Mouse (Mus musculus): ENCODE results near the gene Eml1. TPM values are rescaled to one million over a fixed set of nuclear protein-coding genes. Genes with fewer than 3 reads are reported as not detected.

Eml1 gene
- polyA plus RNA-seq, 1 experiment from 2014 or later = 41.9 TPM

- Histone ChIP-seq H3K4me3 (no peak overlapping the region), H3K4me2 (replicated peaks) (no peak overlapping the region), H3K9me3 (no peaks in the 10 kb centered on the region), H3K27ac (no peak overlapping the region), H3K9ac (no peak overlapping the region), H3K36me3 (peaks cover 39% of the 10 kb centered on the region), H3K4me1 (no peaks in the 10 kb centered on the region), H3K27me3 (no peaks in the 10 kb centered on the region)
- no peak for ATAC-seq (ENCODE audit: low FRiP score, low read depth)
- WGBS = 81% methylated on average over 7 of the region's 7 CpGs
Observed at GRCm38 (mm10) chr12:108579156-108579871, 208.6 kb downstream of the Eml1 start.

GRCm38 (mm10) chr12:108583775-108584174 lies 213.0 kb downstream of the Eml1 start:
- no peaks in the 10 kb centered on the region for H3K4me1 ChIP-seq
- 85% methylated on average over 1 of the region's 1 CpGs for WGBS

More at GRCm38 (mm10) chr12:108583775-108584174, 213.0 kb downstream of the Eml1 start:
- Histone ChIP-seq H3K4me3 (no peak overlapping the region), H3K36me3 (peaks cover 42% of the 10 kb centered on the region), H3K27me3 (no peaks in the 10 kb centered on the region), H3K9ac (no peak overlapping the region), H3K9me3 (no peaks in the 10 kb centered on the region), H3K4me2 (replicated peaks) (no peak overlapping the region), H3K27ac (no peak overlapping the region)
- no peak for ATAC-seq (ENCODE audit: low FRiP score, low read depth)

Other genes starting within 250 kb of the Eml1 start
- 93.2 and 96.1 TPM in 2 replicates for gene Setd3, start 191.6 kb upstream of the Eml1 start, polyA plus RNA-seq (2015; fragmentation: Nextera tagmentation; extraction: Ambion mirVana)
- gene Ccnk, start 191.4 kb upstream of the Eml1 start, polyA plus RNA-seq (2015; fragmentation: Nextera tagmentation; extraction: Ambion mirVana) = 4.1 and 4.4 TPM in 2 replicates
- 6.6 and 6.9 TPM in 2 replicates for gene Ccdc85c, start 95.5 kb upstream of the Eml1 start, polyA plus RNA-seq (2015; fragmentation: Nextera tagmentation; extraction: Ambion mirVana)
- gene Hhipl1, start 64.7 kb upstream of the Eml1 start, polyA plus RNA-seq (2015; fragmentation: Nextera tagmentation; extraction: Ambion mirVana) = 0.83 and 1.1 TPM in 2 replicates
- gene Cyp46a1, start 36.6 kb upstream of the Eml1 start, polyA plus RNA-seq (2015; fragmentation: Nextera tagmentation; extraction: Ambion mirVana) = 7.2 and 8.8 TPM in 2 replicates
- 65.6 and 69.9 TPM in 2 replicates for gene Evl, start 183.8 kb downstream of the Eml1 start, polyA plus RNA-seq (2015; fragmentation: Nextera tagmentation; extraction: Ambion mirVana)